Mouse (Mus musculus) G1E (cell line): ENCODE results near the gene Sfmbt1. TPM values are rescaled to one million over a fixed set of nuclear protein-coding genes. Genes with fewer than 3 reads are reported as not detected.

Source experiments
- ATAC-seq: 2 replicates; pipeline ENCODE4 v1.8.0; 2016; ENCODE audit warnings: mild to moderate bottlenecking; ENCODE audit not compliant: insufficient number of reproducible peaks, poor library complexity, low FRiP score, severe bottlenecking; ENCODE audit errors: extremely low read depth
- DNase-seq: peaks from one replicate; pipeline ENCODE4 v3.0.0; 2012; ENCODE audit warnings: low spot score
- H3K27me3 ChIP-seq: 2 replicates; pipeline ENCODE4 v1.6.1; 2012; ENCODE audit warnings: mild to moderate bottlenecking, low read length, inconsistent platforms; ENCODE audit not compliant: insufficient read depth
- H3K36me3 ChIP-seq: replicated peaks from 2 replicates; pipeline ENCODE3; 2012; ENCODE audit warnings: mild to moderate bottlenecking, inconsistent platforms
- H3K4me1 ChIP-seq: 2 replicates; pipeline ENCODE4 v1.6.1; 2012; ENCODE audit warnings: low read depth, low read length, inconsistent platforms, mixed read lengths; ENCODE audit not compliant: insufficient read depth
- H3K4me3 ChIP-seq: 2 replicates; pipeline ENCODE4 v1.5.1; 2012; ENCODE audit warnings: low read depth, mild to moderate bottlenecking, inconsistent platforms, low read length, moderate library complexity, mixed read lengths
- H3K9me3 ChIP-seq: replicated peaks from 2 replicates; pipeline ENCODE4 v1.6.1; 2012; ENCODE audit warnings: inconsistent platforms
- CTCF ChIP-seq: IDR thresholded peaks from 2 replicates; pipeline ENCODE4 v1.5.1; 2012; ENCODE audit warnings: low read depth, low read length, inconsistent platforms, mixed read lengths
- GATA1 ChIP-seq: IDR thresholded peaks from 2 replicates; pipeline ENCODE4 v1.6.1; 2012; ENCODE audit warnings: borderline replicate concordance, low read length, inconsistent platforms, mixed read lengths
- GATA2 ChIP-seq: IDR thresholded peaks from 2 replicates; pipeline ENCODE4 v1.6.1; 2012; ENCODE audit warnings: low read depth, low read length, inconsistent platforms, borderline replicate concordance
- POLR2AphosphoS5 ChIP-seq: IDR thresholded peaks from 2 replicates; pipeline ENCODE4 v1.6.1; 2012; ENCODE audit warnings: low read depth, low read length, inconsistent platforms; ENCODE audit not compliant: insufficient replicate concordance
- TAL1 ChIP-seq: conservative IDR thresholded peaks from 2 replicates; pipeline ENCODE4 v1.6.1; 2012; ENCODE audit warnings: low read depth, low read length, inconsistent platforms, mixed read lengths
- polyA plus RNA-seq: library from polyadenylated mRNA; stranded (reverse); fragments of >175 nt; gene quantifications from 2 replicates; pipeline ENCODE4 v1.2.3, GENCODE M21; 2012
- total RNA-seq, 2 experiments: library from RNA; stranded (forward) in 1 of 2; stranded (reverse) in 1 of 2; fragments of 200-1000 nt in 1 of 2; fragments of >200 nt in 1 of 2; fragmentation: Nextera tagmentation in 1 of 2; gene quantifications; 2 replicates each; pipeline ENCODE4 v1.2.3; 2014 to 2017

Gene Sfmbt1
- total RNA-seq (2014; fragmentation: Nextera tagmentation) (26.2 and 26.6 TPM in 2 replicates), total RNA-seq (2017) (14.8 and 15.7 TPM in 2 replicates), polyA plus RNA-seq (2.0 and 3.1 TPM in 2 replicates)

DNA sequence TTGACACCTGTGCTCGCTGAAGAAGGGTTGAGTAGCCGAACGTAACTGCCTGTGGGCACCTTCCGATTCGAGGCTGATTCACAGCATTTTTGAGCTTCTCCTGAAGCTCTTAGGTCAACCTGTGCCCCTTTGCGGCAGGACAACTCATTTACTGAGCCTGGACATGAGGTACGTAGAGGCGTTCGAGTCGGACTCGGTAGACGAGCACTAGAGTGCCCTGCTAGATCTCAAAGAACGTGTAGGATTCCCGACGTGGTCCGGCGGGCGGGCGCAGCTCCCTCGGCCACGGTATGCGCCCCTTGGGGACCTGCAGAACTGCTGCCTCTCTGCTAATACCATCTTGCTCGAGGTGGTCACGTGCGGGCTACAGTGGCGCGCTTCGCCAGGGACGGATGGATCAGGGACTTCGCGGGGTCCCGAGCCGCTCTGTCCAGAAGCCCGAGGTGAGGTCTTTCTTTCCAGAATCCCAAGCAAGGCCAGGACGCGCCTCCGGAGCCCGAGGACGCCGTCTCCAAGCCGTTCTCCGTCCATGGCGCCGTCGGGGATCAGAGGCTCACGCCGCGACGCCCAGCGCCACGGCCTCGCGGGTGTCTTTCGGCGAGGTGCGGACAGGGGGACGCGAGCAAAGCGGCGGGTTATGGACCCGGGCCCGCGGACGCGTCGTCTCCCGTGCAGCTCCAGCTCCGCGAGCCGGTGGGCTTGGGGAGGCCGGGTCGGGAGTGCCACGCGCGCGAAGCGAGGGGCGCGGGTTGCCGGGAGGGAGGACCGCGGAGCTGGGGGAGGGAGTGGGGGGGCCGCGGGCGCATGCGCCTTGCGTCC, at the start of gene Sfmbt1:
Sfmbt1 (plus strand) TSS at position 51 of the 819 bp plus-strand sequence.
- ATAC-seq, result no peak
- peak; percentile 33 for DNase-seq

GRCm38 (mm10) chr14:30666061-30666460, 48.6 kb upstream of the Sfmbt1 start:
- ATAC-seq, result no peak
- H3K9me3 ChIP-seq, result no peaks in the 10 kb centered on the region
- H3K4me3 ChIP-seq, result no peak overlapping the region
- TF ChIP-seq CTCF (no peak), GATA1 (no peak)
- no peak for DNase-seq
- peaks cover 3% of the 10 kb centered on the region; the same call in 1 of the 2 replicates for H3K4me1 ChIP-seq
- H3K36me3 ChIP-seq, result peaks cover 96% of the 10 kb centered on the region
- no peaks in the 10 kb centered on the region for H3K27me3 ChIP-seq

More for the DNA sequence above, at the start of gene Sfmbt1:
- Histone ChIP-seq H3K4me1 (peaks cover 43% of the 10 kb centered on the region), H3K27me3 (peaks cover 4% of the 10 kb centered on the region; the same call in 1 of the 2 replicates), H3K36me3 (no peaks in the 10 kb centered on the region), H3K4me3 (peak within 1 kb of the TSS; percentile 81), H3K9me3 (no peaks in the 10 kb centered on the region)
- no peak for TF ChIP-seq TAL1
- no peak for TF ChIP-seq GATA1

- TF ChIP-seq CTCF (no peak), TAL1 (no peak), GATA1 (no peak), GATA2 (no peak), POLR2AphosphoS5 (no peak)
- peaks cover 96% of the 10 kb centered on the region for H3K36me3 ChIP-seq
- DNase-seq, result no peak
Observed at GRCm38 (mm10) chr14:30666604-30667003, 48.0 kb upstream of the Sfmbt1 start.

GRCm38 (mm10) chr14:30670161-30670560, 44.5 kb upstream of the Sfmbt1 start:
- DNase-seq (no peak), ATAC-seq (no peak)
- H3K36me3 ChIP-seq, result peaks cover 99% of the 10 kb centered on the region
- no peaks in the 10 kb centered on the region for H3K9me3 ChIP-seq
- H3K27me3 ChIP-seq, result no peaks in the 10 kb centered on the region
- no peak overlapping the region for H3K4me3 ChIP-seq
- TF ChIP-seq POLR2AphosphoS5, result no peak
- no peak for TF ChIP-seq TAL1
- no peak for TF ChIP-seq GATA2
- no peak for TF ChIP-seq CTCF
- TF ChIP-seq GATA1, result no peak
- H3K4me1 ChIP-seq, result peaks cover 5% of the 10 kb centered on the region; the same call in 1 of the 2 replicates

More at GRCm38 (mm10) chr14:30666604-30667003, 48.0 kb upstream of the Sfmbt1 start:
- Histone ChIP-seq H3K4me1 (peaks cover 5% of the 10 kb centered on the region; the same call in 1 of the 2 replicates), H3K4me3 (no peak overlapping the region), H3K9me3 (no peaks in the 10 kb centered on the region), H3K27me3 (no peaks in the 10 kb centered on the region)
- ATAC-seq, result no peak

DNA sequence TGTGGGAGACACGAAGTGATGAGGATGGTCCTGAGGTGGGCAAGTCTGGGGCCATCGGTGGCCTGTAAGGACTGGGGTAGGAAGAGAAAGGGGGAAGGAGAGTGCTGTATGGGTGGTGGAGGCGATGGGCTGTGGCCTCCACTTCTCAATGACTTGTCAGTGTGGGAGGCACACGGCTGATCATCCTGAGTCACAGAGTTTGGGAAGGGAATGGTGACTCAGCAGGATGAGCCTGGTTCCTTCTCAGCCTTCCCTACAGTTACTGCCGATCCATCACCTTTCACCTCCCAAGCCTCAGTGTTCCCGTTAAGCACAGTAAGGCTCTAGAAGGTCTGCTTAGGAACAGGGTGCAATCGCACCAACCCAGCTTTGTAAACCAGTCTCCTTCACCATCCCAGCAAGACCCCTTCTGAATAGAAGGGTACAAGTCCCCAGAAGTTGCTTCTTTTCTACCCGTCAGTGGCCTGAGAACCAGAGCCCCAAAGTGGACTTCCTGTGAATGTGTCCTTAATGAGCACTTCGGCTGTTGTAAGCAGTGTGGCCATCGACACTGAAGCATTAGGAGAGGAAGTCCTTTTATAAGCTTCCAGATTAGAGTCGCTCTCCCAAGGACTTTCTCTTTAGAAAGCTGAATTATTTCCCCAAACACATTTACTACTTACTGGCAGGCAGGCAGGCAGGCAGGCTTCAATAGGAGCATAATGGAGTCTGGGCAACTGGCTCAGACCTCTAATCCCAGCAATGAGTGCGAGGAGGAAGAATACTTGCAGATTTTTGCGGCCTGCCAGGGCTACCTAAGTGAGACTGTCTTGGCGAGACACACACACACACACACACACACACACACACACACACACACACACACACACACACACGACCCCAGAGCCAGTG, 43.3 kb upstream of the Sfmbt1 start:
- peaks cover 97% of the 10 kb centered on the region for H3K36me3 ChIP-seq

GRCm38 (mm10) chr14:30671986-30672312, 42.7 kb upstream of the Sfmbt1 start:
- H3K4me3 ChIP-seq, result no peak overlapping the region
- ATAC-seq (peak; percentile 45), DNase-seq (peak; percentile 65)
- TF ChIP-seq CTCF (peak; percentile 70), GATA1 (no peak), POLR2AphosphoS5 (no peak), TAL1 (no peak), GATA2 (no peak)
- no peaks in the 10 kb centered on the region for H3K9me3 ChIP-seq
- H3K36me3 ChIP-seq, result peaks cover 97% of the 10 kb centered on the region
- no peaks in the 10 kb centered on the region for H3K27me3 ChIP-seq
- H3K4me1 ChIP-seq, result peaks cover 5% of the 10 kb centered on the region; the same call in 1 of the 2 replicates

More for the DNA sequence above, 43.3 kb upstream of the Sfmbt1 start:
- Histone ChIP-seq H3K27me3 (no peaks in the 10 kb centered on the region), H3K4me1 (peaks cover 5% of the 10 kb centered on the region; the same call in 1 of the 2 replicates), H3K9me3 (no peaks in the 10 kb centered on the region), H3K4me3 (no peak overlapping the region)
- ATAC-seq (no peak), DNase-seq (no peak)
- no peak for TF ChIP-seq GATA1

DNA sequence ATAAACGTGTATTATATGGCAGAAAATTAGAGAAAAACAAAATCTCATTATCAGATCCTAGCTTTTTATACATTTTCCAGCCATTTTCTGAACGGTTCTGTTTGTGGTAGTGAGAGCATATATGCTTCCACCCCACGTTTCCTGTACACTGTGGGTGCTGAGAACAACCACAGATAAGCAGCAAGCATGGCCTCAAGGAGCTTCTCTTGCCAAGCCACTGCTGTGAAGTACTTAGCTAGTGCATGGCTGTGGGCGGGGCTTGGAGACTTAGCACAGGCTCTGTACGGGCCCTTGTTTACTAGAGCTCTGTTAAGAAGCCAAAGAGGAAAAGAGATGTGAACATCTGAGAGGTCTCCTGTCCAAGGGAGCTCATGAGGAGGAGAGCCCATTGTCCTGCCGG, 39.7 kb upstream of the Sfmbt1 start:
- no peak overlapping the region for H3K4me3 ChIP-seq
- H3K36me3 ChIP-seq, result peaks cover 97% of the 10 kb centered on the region
- DNase-seq (no peak), ATAC-seq (no peak)
- no peaks in the 10 kb centered on the region for H3K27me3 ChIP-seq
- H3K4me1 ChIP-seq, result peaks cover 5% of the 10 kb centered on the region; the same call in 1 of the 2 replicates
- H3K9me3 ChIP-seq, result no peaks in the 10 kb centered on the region
- no peak for TF ChIP-seq POLR2AphosphoS5
- no peak for TF ChIP-seq TAL1
- no peak for TF ChIP-seq CTCF
